Mouse (Mus musculus) midbrain, embryonic 12.5 days (tissue): ENCODE results near the gene Afap1. TPM values are rescaled to one million over a fixed set of nuclear protein-coding genes. Genes with fewer than 3 reads are reported as not detected.

Source experiments
- ATAC-seq: fragments of 200-750 bp; cut with Nextera tagmentation; 2 replicates; pipeline ENCODE4 v1.8.0; 2017; ENCODE audit warnings: low read depth, moderate TSS enrichment, moderate library complexity; ENCODE audit not compliant: low FRiP score
- H3K27ac ChIP-seq: fragments of 300-500 bp; sonication (generic); replicated peaks from 2 replicates; pipeline ENCODE4 v1.5.1; 2016; ENCODE audit warnings: mild to moderate bottlenecking
- H3K27me3 ChIP-seq: fragments of 300-500 bp; sonication (generic); 2 replicates; pipeline ENCODE4 v1.6.1; 2016; ENCODE audit warnings: mild to moderate bottlenecking
- H3K36me3 ChIP-seq: fragments of 300-500 bp; sonication (generic); 2 replicates; pipeline ENCODE4 v1.6.1; 2016
- H3K4me1 ChIP-seq: fragments of 300-500 bp; sonication (generic); 2 replicates; pipeline ENCODE4 v1.6.1; 2016
- H3K4me2 ChIP-seq: fragments of 300-500 bp; sonication (generic); replicated peaks from 2 replicates; pipeline ENCODE4 v1.6.1; 2016; ENCODE audit warnings: mild to moderate bottlenecking, moderate library complexity
- H3K4me3 ChIP-seq: fragments of 300-500 bp; sonication (generic); 2 replicates; pipeline ENCODE4 v1.5.1; 2016; ENCODE audit warnings: mild to moderate bottlenecking
- H3K9ac ChIP-seq: fragments of 300-500 bp; sonication (generic); replicated peaks from 2 replicates; pipeline ENCODE4 v1.6.1; 2016; ENCODE audit warnings: mild to moderate bottlenecking, moderate library complexity
- H3K9me3 ChIP-seq: fragments of 300-500 bp; sonication (generic); 2 replicates; pipeline ENCODE4 v1.6.1; 2016; ENCODE audit warnings: mild to moderate bottlenecking
- WGBS: fragments of 180-500 bp; shearing (Covaris S2); methylation state at CpG from one replicate; pipeline ENCODE4 v1.1.7; 2016; 5-methylcytosine and 5-hydroxymethylcytosine counted together
- polyA plus RNA-seq: library from polyadenylated mRNA; unstranded; fragments of >200 nt; fragmentation: Nextera tagmentation; extraction: Ambion mirVana; gene quantifications from 2 replicates; pipeline ENCODE4 v1.2.1, GENCODE M21; 2016

The Afap1 gene
- polyA plus RNA-seq, 1 experiment from 2014 or later, result 60.7 TPM

- H3K4me1 ChIP-seq, result peaks cover 5% of the 10 kb centered on the region; the same call in 1 of the 2 replicates
- no peak overlapping the region for H3K9ac ChIP-seq
- no peak overlapping the region for H3K4me3 ChIP-seq
- H3K4me2 ChIP-seq, result no peak overlapping the region
- H3K27me3 ChIP-seq, result no peaks in the 10 kb centered on the region
- no peak overlapping the region for H3K27ac ChIP-seq
- ATAC-seq, result no peak
- H3K9me3 ChIP-seq, result no peaks in the 10 kb centered on the region
- WGBS, result 94% methylated on average over 9 of the region's 9 CpGs
- peaks cover 7% of the 10 kb centered on the region; the same call in 1 of the 2 replicates for H3K36me3 ChIP-seq
These were observed 131.0 kb downstream of the Afap1 start for GRCm38 (mm10) chr5:36024003-36024685.

GRCm38 (mm10) chr5:36025076-36025475 is 132.0 kb downstream of the Afap1 start:
- peaks cover 5% of the 10 kb centered on the region; the same call in 1 of the 2 replicates for H3K4me1 ChIP-seq
- H3K27me3 ChIP-seq, result no peaks in the 10 kb centered on the region
- 79% methylated on average over 4 of the region's 4 CpGs for WGBS
- no peaks in the 10 kb centered on the region for H3K9me3 ChIP-seq
- ATAC-seq, result no peak
- peaks cover 7% of the 10 kb centered on the region; the same call in 1 of the 2 replicates for H3K36me3 ChIP-seq
- H3K9ac ChIP-seq, result no peak overlapping the region
- H3K27ac ChIP-seq, result no peak overlapping the region
- no peak overlapping the region for H3K4me3 ChIP-seq
- no peak overlapping the region for H3K4me2 ChIP-seq

GRCm38 (mm10) chr5:36033531-36034426 is 140.7 kb downstream of the Afap1 start:
- Histone ChIP-seq H3K27ac (no peak overlapping the region), H3K4me3 (no peak overlapping the region), H3K4me2 (no peak overlapping the region), H3K36me3 (peaks cover 7% of the 10 kb centered on the region; the same call in 1 of the 2 replicates), H3K9ac (no peak overlapping the region), H3K4me1 (no peaks in the 10 kb centered on the region), H3K27me3 (no peaks in the 10 kb centered on the region), H3K9me3 (no peaks in the 10 kb centered on the region)
- WGBS, result 43% methylated on average over 8 of the region's 8 CpGs
- ATAC-seq, result peak; percentile 65

GRCm38 (mm10) chr5:36039596-36039995 is 146.5 kb downstream of the Afap1 start:
- 92% methylated on average over 5 of the region's 5 CpGs for WGBS
- Histone ChIP-seq H3K9ac (no peak overlapping the region; the same call in 1 of the 2 replicates), H3K4me1 (peaks cover 13% of the 10 kb centered on the region; the same call in 1 of the 2 replicates), H3K27me3 (no peaks in the 10 kb centered on the region), H3K4me3 (no peak overlapping the region), H3K36me3 (peaks cover 7% of the 10 kb centered on the region; the same call in 1 of the 2 replicates), H3K9me3 (no peaks in the 10 kb centered on the region), H3K27ac (no peak overlapping the region), H3K4me2 (no peak overlapping the region)
- no peak for ATAC-seq

- H3K4me1 ChIP-seq, result peaks cover 13% of the 10 kb centered on the region; the same call in 1 of the 2 replicates
- 70% methylated on average over 13 of the region's 13 CpGs for WGBS
- H3K4me2 ChIP-seq, result no peak overlapping the region
- H3K36me3 ChIP-seq, result peaks cover 7% of the 10 kb centered on the region; the same call in 1 of the 2 replicates
- no peaks in the 10 kb centered on the region for H3K27me3 ChIP-seq
- H3K27ac ChIP-seq, result peak overlapping the region; percentile 65
- no peaks in the 10 kb centered on the region for H3K9me3 ChIP-seq
- no peak overlapping the region for H3K4me3 ChIP-seq
- no peak overlapping the region for H3K9ac ChIP-seq
- ATAC-seq, result peak; percentile 69
These were observed 147.5 kb downstream of the Afap1 start for GRCm38 (mm10) chr5:36040398-36041235.

- peak; percentile 49; the same call in 1 of the 2 replicates for ATAC-seq
- Histone ChIP-seq H3K9ac (no peak overlapping the region), H3K9me3 (no peaks in the 10 kb centered on the region), H3K4me1 (peaks cover 13% of the 10 kb centered on the region; the same call in 1 of the 2 replicates), H3K27me3 (no peaks in the 10 kb centered on the region), H3K4me2 (no peak overlapping the region), H3K36me3 (peaks cover 7% of the 10 kb centered on the region; the same call in 1 of the 2 replicates), H3K27ac (peak overlapping the region; percentile 65), H3K4me3 (no peak overlapping the region)
These were observed 148.1 kb downstream of the Afap1 start for GRCm38 (mm10) chr5:36041236-36041562.

GRCm38 (mm10) chr5:36041756-36042155 is 148.6 kb downstream of the Afap1 start:
- Histone ChIP-seq H3K27ac (no peak overlapping the region), H3K9ac (no peak overlapping the region)
- 90% methylated on average over 6 of the region's 6 CpGs for WGBS

GRCm38 (mm10) chr5:36043154-36043553 is 150.0 kb downstream of the Afap1 start:
- WGBS, result 93% methylated on average over 2 of the region's 2 CpGs
- H3K27ac ChIP-seq, result no peak overlapping the region
- H3K4me2 ChIP-seq, result no peak overlapping the region
- H3K4me3 ChIP-seq, result no peak overlapping the region
- no peaks in the 10 kb centered on the region for H3K27me3 ChIP-seq
- H3K9ac ChIP-seq, result no peak overlapping the region
- no peaks in the 10 kb centered on the region for H3K36me3 ChIP-seq
- peaks cover 13% of the 10 kb centered on the region; the same call in 1 of the 2 replicates for H3K4me1 ChIP-seq
- ATAC-seq, result no peak
- no peaks in the 10 kb centered on the region for H3K9me3 ChIP-seq

More at GRCm38 (mm10) chr5:36041756-36042155, 148.6 kb downstream of the Afap1 start:
- Histone ChIP-seq H3K9me3 (no peaks in the 10 kb centered on the region), H3K4me1 (peaks cover 13% of the 10 kb centered on the region; the same call in 1 of the 2 replicates), H3K4me2 (no peak overlapping the region), H3K27me3 (no peaks in the 10 kb centered on the region), H3K36me3 (peaks cover 7% of the 10 kb centered on the region; the same call in 1 of the 2 replicates), H3K4me3 (no peak overlapping the region)
- ATAC-seq, result no peak

Other genes starting within 250 kb of the Afap1 start
- gene Htra3, start 213.5 kb upstream of the Afap1 start, polyA plus RNA-seq, result 7.8 and 8.8 TPM in 2 replicates
- 3.2 and 3.5 TPM in 2 replicates for gene Sh3tc1, start 153.3 kb upstream of the Afap1 start, polyA plus RNA-seq
- gene Ablim2, start 135.4 kb upstream of the Afap1 start, polyA plus RNA-seq, result 1.1 and 1.2 TPM in 2 replicates